Mouse (Mus musculus) liver, embryonic 14.5 days (tissue): ENCODE measurements at regions not wholly inside any gene's neighbourhood (a gene's known extent, or its start where the extent isn't known, plus 50 kb on each side); places are given as distances from the start of the nearest gene placed in this dataset.

ENCODE experiments used
- CTCF ChIP-seq: IDR thresholded peaks from 2 replicates; pipeline ENCODE4 v1.5.1; 2016; ENCODE audit warnings: antibody characterized with exemption, low read depth, control low read depth
- EP300 ChIP-seq: IDR thresholded peaks from 2 replicates; pipeline ENCODE4 v1.6.1; 2016; ENCODE audit warnings: antibody characterized with exemption, low read depth

DNA sequence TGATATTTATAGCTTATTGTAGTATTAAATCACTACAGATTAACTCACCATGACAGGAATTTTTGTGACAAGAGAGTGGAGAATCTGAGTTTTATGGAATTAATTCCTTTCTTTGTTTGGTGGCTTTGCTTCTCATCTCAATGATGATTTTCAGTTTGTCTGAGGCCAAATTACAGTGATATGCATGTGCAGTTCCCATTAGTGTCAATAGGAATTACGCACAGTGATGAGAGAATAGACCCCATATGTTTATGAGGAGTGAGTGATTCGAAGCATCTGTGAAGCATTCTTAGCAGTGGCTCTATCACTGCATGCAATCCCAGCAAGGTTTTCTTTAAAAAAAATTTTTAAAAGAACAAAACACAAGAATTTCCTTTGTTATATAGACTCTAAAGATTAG is 225.0 kb upstream of the Dph6 start:
- TF ChIP-seq EP300 (no peak), CTCF (no peak)
